Mouse (Mus musculus) c-Kit-negative CD71-positive TER-119-positive erythroid progenitor cells, embryonic 14.5 days (primary cell): Measurements from ENCODE around the gene Lrba.

ENCODE experiments used
- DNase-seq: peaks from one replicate; pipeline ENCODE4 v3.0.0-alpha.2; 2013; ENCODE audit warnings: low read depth, low spot score

Gene Lrba

GRCm38 (mm10) chr3:86756548-86756947, 532.1 kb downstream of the Lrba start:
- no peak for DNase-seq

DNA sequence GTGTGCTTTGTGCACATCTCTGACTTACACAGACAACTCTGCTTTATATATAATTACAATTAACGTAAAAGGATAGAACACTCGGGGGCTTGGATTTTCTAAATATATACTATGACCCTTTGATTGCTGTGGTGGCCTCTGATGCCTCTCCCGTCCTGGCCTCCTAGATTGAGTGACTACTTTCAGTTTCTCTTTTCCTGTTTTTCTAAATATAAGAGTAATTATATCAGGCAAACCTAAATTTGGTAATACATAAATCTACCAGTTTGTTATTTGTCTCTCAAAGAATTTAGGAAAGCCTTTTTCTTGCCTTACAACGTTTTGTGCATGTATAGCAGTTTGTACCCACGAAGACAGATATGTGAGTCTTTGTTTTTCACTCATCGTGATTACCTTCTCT, 534.2 kb downstream of the Lrba start:
- DNase-seq, result no peak

- DNase-seq, result no peak
Observed at GRCm38 (mm10) chr3:86759383-86759782, 534.9 kb downstream of the Lrba start.

DNA sequence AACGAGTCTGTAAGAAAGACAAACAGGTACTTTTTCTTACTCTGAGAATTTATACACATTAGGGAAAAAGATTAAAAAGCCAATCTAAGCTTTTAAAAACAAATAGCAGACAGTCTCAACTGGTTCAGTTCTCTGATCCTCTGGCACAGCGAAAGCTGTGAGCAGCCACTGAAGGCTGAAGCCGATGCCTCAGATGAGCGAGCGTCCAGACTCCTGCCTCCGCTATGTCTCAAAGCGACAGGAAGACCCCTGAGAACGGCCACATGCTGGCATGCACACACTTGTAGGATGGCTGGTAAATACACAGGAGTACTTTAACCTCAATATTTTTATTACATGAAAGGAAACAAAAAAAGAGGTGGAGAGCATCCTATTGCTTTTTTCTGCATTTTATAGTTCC, 535.4 kb downstream of the Lrba start:
- no peak for DNase-seq

- DNase-seq, result no peak
Observed at GRCm38 (mm10) chr3:86760474-86760873, 536.0 kb downstream of the Lrba start.

DNA sequence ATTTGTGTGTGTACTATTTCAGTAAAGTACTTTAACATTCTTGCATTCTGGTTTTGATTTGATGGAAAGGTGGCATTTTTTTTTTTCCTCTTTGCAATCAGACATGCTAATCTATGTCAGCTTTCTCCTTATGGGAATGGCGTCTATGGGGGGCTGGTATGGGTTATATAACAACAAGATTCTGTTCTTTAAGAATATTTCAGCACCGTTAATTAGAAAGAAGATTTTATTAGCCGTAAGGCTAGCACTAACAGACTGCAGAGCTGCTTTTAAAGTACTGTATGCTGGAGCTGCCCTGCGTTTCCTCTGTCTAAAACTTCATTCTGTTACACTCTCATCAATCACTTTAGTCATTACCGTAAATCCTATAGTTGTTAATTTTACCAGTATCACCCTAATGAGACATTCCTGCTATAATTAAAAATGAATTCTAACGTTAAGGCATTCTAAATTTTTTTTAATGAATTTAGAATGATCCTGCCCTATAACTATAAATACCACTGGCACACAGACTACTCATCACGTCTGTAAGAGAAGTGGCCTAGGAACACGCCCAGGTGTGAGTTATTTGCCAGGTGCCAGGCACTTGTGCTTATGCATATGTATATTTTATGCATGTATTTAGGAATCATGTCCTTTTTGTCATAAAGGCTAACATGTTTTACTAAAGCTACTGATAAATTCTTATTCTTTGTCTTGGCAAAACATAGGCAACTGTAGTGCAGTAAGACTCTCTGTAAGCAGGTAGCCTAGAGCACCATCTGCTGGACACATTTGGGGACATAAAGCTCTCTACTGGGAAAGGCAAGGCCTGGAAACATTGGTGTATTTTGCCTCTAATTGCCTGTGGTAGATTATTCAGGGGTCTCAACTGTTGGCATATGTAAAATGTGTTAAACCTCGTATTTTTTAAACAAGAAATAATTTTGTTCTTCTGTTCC, 536.9 kb downstream of the Lrba start:
- DNase-seq, result no peak

DNA sequence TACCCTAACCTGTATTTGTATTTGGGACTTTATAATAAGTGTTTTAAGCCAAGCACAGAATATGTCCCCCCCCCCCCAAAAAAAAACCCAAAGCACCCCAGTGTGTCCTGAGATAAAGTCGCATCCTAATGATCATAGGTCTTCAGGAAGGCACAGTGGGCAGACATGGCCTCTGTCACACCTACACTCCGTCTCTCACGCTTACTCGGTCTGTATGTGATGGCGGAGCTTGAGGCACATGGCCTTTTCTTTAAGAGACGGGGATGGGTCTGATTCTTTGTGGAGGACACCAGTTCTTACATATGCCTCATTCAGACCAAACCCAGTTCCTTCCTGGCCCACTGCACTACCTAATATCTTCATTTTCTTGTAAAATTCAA, 537.5 kb downstream of the Lrba start:
- no peak for DNase-seq

DNA sequence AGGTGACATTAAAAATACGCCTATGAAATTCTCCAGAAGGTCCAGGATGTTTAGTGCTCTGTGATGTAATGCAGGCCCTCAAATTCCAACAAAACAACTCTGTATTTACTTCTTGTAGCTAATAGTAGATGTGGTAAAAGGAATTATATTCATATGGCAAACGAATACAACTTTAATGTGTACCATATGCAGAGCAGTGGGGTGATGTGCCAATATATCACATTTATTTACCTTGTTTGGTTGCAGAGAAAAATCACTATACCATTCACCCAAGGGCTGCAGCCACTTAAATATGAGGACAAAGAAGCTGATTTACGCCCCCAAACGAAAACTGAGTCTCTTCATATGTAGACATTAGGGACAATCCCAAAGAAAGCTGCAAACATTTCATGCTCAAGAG, 538.0 kb downstream of the Lrba start:
- DNase-seq, result no peak

DNA sequence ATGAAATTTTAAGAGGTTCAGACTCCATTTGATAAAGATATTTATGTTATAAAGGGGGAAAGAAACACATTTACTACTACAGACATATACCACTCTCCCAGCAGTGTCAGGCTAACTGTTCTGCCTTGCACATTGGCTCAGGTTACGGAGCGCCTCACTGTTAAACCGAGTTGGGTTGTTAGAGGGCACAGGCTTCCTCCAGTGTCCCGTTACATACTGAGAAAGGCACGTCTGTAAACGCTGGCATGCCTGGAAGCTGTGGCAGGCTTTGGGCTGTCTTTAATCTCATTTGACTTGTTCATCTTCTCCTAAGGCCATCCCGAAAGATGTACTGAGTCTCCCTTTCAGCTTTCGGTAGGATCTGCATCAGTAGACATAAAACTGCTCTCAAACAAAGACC, 544.1 kb downstream of the Lrba start:
- DNase-seq, result no peak

GRCm38 (mm10) chr3:86768969-86769368, 544.5 kb downstream of the Lrba start:
- DNase-seq, result no peak

GRCm38 (mm10) chr3:86774566-86775443, 550.3 kb downstream of the Lrba start:
- no peak for DNase-seq

- DNase-seq, result no peak
Observed at GRCm38 (mm10) chr3:86775444-86775828, 551.0 kb downstream of the Lrba start.

DNA sequence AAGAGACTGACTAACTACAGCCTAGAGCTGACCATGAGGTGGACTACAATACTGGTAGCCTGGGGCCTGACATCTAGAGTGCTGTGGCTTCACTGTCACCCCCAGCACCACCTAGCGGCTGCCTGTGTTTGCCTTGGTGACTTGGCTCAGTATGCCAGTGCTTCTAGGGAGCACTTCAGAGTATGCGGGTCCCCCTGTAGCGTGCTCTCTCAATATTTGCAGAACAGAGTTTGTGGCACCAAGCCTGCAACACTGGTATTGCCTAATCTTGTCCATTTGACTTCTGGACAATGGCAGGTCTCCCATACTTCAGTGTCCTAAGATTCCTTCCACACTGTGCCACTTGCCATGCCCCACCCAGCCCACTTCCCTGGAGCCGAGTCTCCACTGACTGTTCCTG, 555.2 kb downstream of the Lrba start:
- DNase-seq, result no peak

DNA sequence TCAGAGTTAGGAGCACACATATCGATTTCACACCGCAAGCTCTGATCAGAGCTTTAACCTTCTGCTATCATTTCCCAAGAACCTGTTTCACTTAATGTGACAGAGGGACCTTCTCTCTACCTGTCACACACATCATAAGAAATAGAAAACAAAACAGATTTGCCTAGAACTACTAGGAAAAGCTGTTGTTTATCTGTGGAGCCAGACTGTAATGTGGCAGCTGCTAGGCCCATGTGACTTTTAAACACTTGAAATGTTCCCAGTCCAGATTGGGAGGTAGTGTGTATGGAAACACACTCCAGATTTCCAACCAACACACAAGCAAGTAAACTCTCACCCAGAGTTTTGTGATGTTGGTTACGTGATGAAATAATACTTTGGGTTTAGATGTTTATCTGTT, 559.6 kb downstream of the Lrba start:
- DNase-seq, result no peak

- DNase-seq, result no peak
Observed at GRCm38 (mm10) chr3:86784930-86785329, 560.5 kb downstream of the Lrba start.

DNA sequence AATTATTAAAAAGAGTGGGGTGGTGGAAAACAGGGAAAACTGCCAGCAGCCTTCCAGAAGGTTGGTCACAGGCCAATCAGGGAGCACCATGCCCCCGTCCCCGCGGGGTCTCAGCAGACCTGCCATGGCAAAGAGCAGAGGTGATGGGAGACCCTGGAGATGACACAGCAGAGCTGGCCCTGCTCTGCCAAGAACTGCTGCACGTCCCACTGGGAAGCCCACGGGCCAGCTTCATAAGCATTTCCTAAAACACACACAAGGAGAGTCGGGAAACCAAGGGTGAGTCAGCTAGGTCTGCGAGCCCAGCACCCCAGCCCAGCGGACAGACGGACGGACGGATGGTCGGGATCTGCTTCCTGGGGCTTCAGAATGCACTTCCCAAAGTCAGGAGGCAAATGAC, 561.8 kb downstream of the Lrba start:
- DNase-seq, result no peak

DNA sequence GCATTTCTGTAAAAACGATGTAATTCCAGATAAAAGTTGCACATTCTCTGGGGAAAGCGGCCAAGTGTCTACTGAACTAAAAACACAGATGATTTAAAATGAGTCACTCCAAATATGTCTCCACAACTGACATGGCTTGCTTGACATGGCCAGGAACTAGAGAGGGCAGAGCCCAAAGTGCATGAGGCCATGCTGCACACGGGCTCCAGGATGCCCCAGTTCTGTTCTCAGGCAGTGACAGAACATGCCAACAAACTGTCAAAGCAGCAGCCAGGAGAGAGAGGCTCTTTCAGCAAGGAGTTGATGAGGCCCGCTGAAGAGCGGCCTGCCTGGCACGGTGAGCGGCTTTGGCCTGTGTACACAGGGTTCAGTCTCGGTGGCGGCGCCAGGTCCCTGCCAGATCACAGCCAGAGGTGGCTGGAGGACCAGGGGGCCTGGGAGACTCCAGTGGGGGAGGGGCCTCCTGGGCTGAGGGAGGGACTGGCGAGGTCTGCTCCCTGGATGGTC, 562.4 kb downstream of the Lrba start:
- DNase-seq, result no peak

GRCm38 (mm10) chr3:86787423-86788123, 563.1 kb downstream of the Lrba start:
- DNase-seq, result no peak

GRCm38 (mm10) chr3:86788711-86789110, 564.2 kb downstream of the Lrba start:
- peak; percentile 48 for DNase-seq

DNA sequence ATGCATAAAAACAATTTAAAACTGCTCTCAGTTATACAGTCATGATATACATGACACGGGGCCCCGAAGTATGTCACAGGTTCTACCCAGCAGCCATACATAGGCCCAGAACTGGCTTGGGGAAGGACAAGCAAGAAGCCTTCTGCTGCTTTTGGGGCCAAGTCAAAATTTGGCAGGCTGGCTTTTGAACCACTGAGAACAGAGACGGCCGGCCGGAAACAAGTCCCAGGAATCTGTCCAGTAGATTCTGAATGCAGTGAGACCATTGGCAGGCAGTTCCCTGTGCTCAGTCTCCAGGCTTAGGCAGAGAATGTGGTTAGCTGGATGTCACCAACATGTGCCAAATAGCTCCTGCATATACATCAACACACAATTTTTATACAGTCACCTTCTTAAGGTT, 565.3 kb downstream of the Lrba start:
- DNase-seq, result no peak

DNA sequence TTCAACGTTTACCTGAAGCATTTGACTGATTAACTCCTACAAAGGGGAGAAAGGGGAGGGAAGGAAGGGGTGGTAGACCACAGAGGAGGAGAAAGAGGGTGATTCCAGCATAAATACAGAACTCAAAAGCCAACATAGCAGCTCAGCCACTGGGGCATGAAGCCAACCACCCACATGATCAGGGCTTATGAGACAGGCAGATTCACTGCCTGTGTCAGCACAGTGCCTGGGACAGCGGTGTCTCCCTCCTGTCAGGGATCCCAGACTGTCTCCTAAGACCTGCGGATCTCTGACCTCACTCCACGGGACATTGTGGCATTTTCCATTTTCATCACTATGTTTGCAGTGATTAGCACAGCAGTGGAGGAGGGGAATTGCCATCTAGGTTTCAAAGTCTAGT, 568.8 kb downstream of the Lrba start:
- DNase-seq, result no peak

- DNase-seq, result no peak
Observed at GRCm38 (mm10) chr3:86793720-86794191, 569.3 kb downstream of the Lrba start.
